27 mouse cellular contexts compared by ENCODE assay signal in genomic region chr6:88311593-88311992, GRCm38 (mm10).
A peak's percentile ranks its signal among the peaks of the same experiment; 100 is the strongest.
DNase-seq lines count a peak whose midpoint lies in the region; ATAC-seq lines count a peak whose summit lies in the region.
"Had no signal": no experiment of that assay in that cellular context is flagged by ENCODE, and none has a peak within 500 bp of the region (broad histone marks: within the 10 kb centered on the region; RNA-seq: fewer than 3 reads in every experiment).

No protein-coding gene starts in this region.

- ATAC-seq in midbrain, embryonic 11.5 days (ENCODE audit: low FRiP score), result no peak
- ATAC-seq in midbrain, embryonic 15.5 days (replicated peaks), result no peak
- ATAC-seq: CD4-positive, CD25-positive, alpha-beta regulatory T cell, adult 4 months; forebrain, embryonic 15.5 days had no signal

- DNase-seq in midbrain, embryonic 11.5 days (ENCODE audit: low spot score, missing footprints), result peak; percentile 82
- DNase-seq in midbrain, embryonic 10.5 days (ENCODE audit: low spot score), result no peak
- peak; percentile 9 for DNase-seq in retina, adult 2 months (ENCODE audit: low read depth, low spot score)
- DNase-seq in retina, embryonic 14.5 days (ENCODE audit: low spot score), result no peak
- DNase-seq in thymus, postnatal 36 days, result no peak
- DNase-seq: adrenal gland, adult 2 months; adrenal gland, postnatal 14 days; cerebellum, adult 11-12 months; cerebellum, adult 8-10 months; cerebellum, postnatal 10 days; cerebellum, postnatal 36 days; embryo, embryonic 11 days; gastrocnemius, postnatal 25 days; heart, adult 18-20 months; heart, postnatal 10 days; heart, postnatal 36 days had no signal

- H3K27ac ChIP-seq in midbrain, embryonic 11.5 days (ENCODE audit: low read depth, low read length), result no peak overlapping the region
- H3K27ac ChIP-seq in midbrain, embryonic 10.5 days (replicated peaks), result no peak overlapping the region
- 0 out of 2 replicates have a peak overlapping the region, but pooled peaks have one; percentile 8 for H3K27ac ChIP-seq in midbrain, embryonic 15.5 days
- H3K27ac ChIP-seq: embryonic facial prominence, embryonic 10.5 days; embryonic facial prominence, embryonic 13.5 days; forebrain, embryonic 12.5 days; forebrain, embryonic 15.5 days; heart, embryonic 15.5 days; hindbrain, embryonic 10.5 days; hindbrain, embryonic 13.5 days had no signal

- no peaks in the 10 kb centered on the region for H3K36me3 ChIP-seq in midbrain, embryonic 11.5 days (ENCODE audit: control insufficient read depth, insufficient read depth, low read length)
- no peaks in the 10 kb centered on the region; the same call in 1 of the 2 replicates for H3K36me3 ChIP-seq in midbrain, embryonic 10.5 days
- H3K36me3 ChIP-seq in midbrain, embryonic 15.5 days (replicated peaks), result no peaks in the 10 kb centered on the region
- H3K36me3 ChIP-seq: embryonic facial prominence, embryonic 10.5 days; forebrain, embryonic 15.5 days; heart, embryonic 12.5 days; heart, embryonic 15.5 days; hindbrain, embryonic 10.5 days; hindbrain, embryonic 13.5 days had no signal

- no peaks in the 10 kb centered on the region for H3K9me3 ChIP-seq in midbrain, embryonic 11.5 days (ENCODE audit: control insufficient read depth, low read length)
- H3K9me3 ChIP-seq in midbrain, embryonic 10.5 days (replicated peaks), result no peaks in the 10 kb centered on the region
- no peaks in the 10 kb centered on the region for H3K9me3 ChIP-seq in midbrain, embryonic 15.5 days
- H3K9me3 ChIP-seq: embryonic facial prominence, embryonic 10.5 days; embryonic facial prominence, embryonic 13.5 days; forebrain, embryonic 12.5 days; forebrain, embryonic 15.5 days; heart, embryonic 12.5 days; heart, embryonic 15.5 days; hindbrain, embryonic 10.5 days; hindbrain, embryonic 13.5 days had no signal

- no peak overlapping the region for H3K9ac ChIP-seq in midbrain, embryonic 11.5 days (ENCODE audit: low read length)
- no peak overlapping the region for H3K9ac ChIP-seq in midbrain, embryonic 15.5 days
- H3K9ac ChIP-seq: embryonic facial prominence, embryonic 13.5 days; forebrain, embryonic 12.5 days; forebrain, embryonic 15.5 days; heart, embryonic 12.5 days; heart, embryonic 15.5 days; hindbrain, embryonic 13.5 days had no signal

- no peak overlapping the region for H3K4me3 ChIP-seq in midbrain, embryonic 11.5 days (ENCODE audit: low read depth, low read length)
- H3K4me3 ChIP-seq in midbrain, embryonic 10.5 days, result no peak overlapping the region
- H3K4me3 ChIP-seq in midbrain, embryonic 15.5 days, result no peak overlapping the region
- H3K4me3 ChIP-seq: embryonic facial prominence, embryonic 10.5 days; embryonic facial prominence, embryonic 13.5 days; erythroblast, embryonic 14.5 days; forebrain, embryonic 12.5 days; forebrain, embryonic 15.5 days; heart, embryonic 12.5 days; heart, embryonic 15.5 days; hindbrain, embryonic 10.5 days; hindbrain, embryonic 13.5 days had no signal

- no peak overlapping the region for H3K4me2 ChIP-seq in midbrain, embryonic 11.5 days
- no peak overlapping the region for H3K4me2 ChIP-seq in midbrain, embryonic 15.5 days
- H3K4me2 ChIP-seq: embryonic facial prominence, embryonic 13.5 days; forebrain, embryonic 12.5 days; forebrain, embryonic 15.5 days; heart, embryonic 12.5 days; heart, embryonic 15.5 days; hindbrain, embryonic 13.5 days had no signal

- no peaks in the 10 kb centered on the region for H3K27me3 ChIP-seq in midbrain, embryonic 11.5 days (ENCODE audit: control insufficient read depth, insufficient read depth, low read length)
- no peaks in the 10 kb centered on the region for H3K27me3 ChIP-seq in midbrain, embryonic 10.5 days (ENCODE audit: low read depth, poor library complexity, severe bottlenecking)
- H3K27me3 ChIP-seq in midbrain, embryonic 15.5 days (replicated peaks), result no peaks in the 10 kb centered on the region
- H3K27me3 ChIP-seq: embryonic facial prominence, embryonic 13.5 days; forebrain, embryonic 12.5 days; forebrain, embryonic 15.5 days; heart, embryonic 12.5 days; heart, embryonic 15.5 days; hindbrain, embryonic 13.5 days had no signal

- WGBS in midbrain, embryonic 11.5 days, result 75% methylated on average over 10 of the region's 10 CpGs
- WGBS in midbrain, embryonic 10.5 days, result 84% methylated on average over 10 of the region's 10 CpGs
- 51% methylated on average over 10 of the region's 10 CpGs for WGBS in midbrain, embryonic 15.5 days

- H3K4me1 ChIP-seq in midbrain, embryonic 11.5 days (ENCODE audit: control insufficient read depth, insufficient read depth, low read length), result no peaks in the 10 kb centered on the region
- peaks cover 3% of the 10 kb centered on the region for H3K4me1 ChIP-seq in midbrain, embryonic 10.5 days
- peaks cover 7% of the 10 kb centered on the region; the same call in 1 of the 2 replicates for H3K4me1 ChIP-seq in midbrain, embryonic 15.5 days
- H3K4me1 ChIP-seq: forebrain, embryonic 15.5 days; heart, embryonic 12.5 days had no signal

Comparison
In these comparisons a context has a peak if more than half of its experiments do, and no peak if none do; other contexts are left out.
1. DNase-seq: peak in midbrain, embryonic 11.5 days (single experiment) and retina, adult 2 months (single experiment); none in midbrain, embryonic 10.5 days (single experiment), retina, embryonic 14.5 days (single experiment) and thymus, postnatal 36 days (0 of 2).